Mouse (Mus musculus) frontal cortex, postnatal 36 days (tissue): Measurements from ENCODE around the gene Doxl2.
A peak's percentile ranks its signal among the peaks of the same experiment; 100 is the strongest.

ENCODE experiments used
- DNase-seq, 2 experiments: peaks; one replicate each; pipeline ENCODE4 v3.0.0; 2022; ENCODE audit warnings: low spot score in 2 of 2

The Doxl2 gene

GRCm38 (mm10) chr6:49009665-49010064, 34.9 kb downstream of the Doxl2 start:
- DNase-seq: no peak

- no peak for DNase-seq
Measured at GRCm38 (mm10) chr6:49011191-49011590, 36.4 kb downstream of the Doxl2 start.

- no peak for DNase-seq
Measured at GRCm38 (mm10) chr6:49013023-49013422, 38.3 kb downstream of the Doxl2 start.

GRCm38 (mm10) chr6:49013458-49013857, 38.7 kb downstream of the Doxl2 start:
- no peak for DNase-seq

- DNase-seq: no peak
Measured at GRCm38 (mm10) chr6:49017150-49017549, 42.4 kb downstream of the Doxl2 start.

GRCm38 (mm10) chr6:49019341-49019740, 44.6 kb downstream of the Doxl2 start:
- DNase-seq: no peak

- DNase-seq: peak; percentile 51 to 68
Measured at GRCm38 (mm10) chr6:49021141-49022012, 46.6 kb downstream of the Doxl2 start.

GRCm38 (mm10) chr6:49022384-49022783, 47.6 kb downstream of the Doxl2 start:
- no peak for DNase-seq

- DNase-seq: no peak
Measured at GRCm38 (mm10) chr6:49023315-49023714, 48.6 kb downstream of the Doxl2 start.

GRCm38 (mm10) chr6:49025290-49025689, 50.5 kb downstream of the Doxl2 start:
- DNase-seq: no peak

GRCm38 (mm10) chr6:49026496-49026895, 51.7 kb downstream of the Doxl2 start:
- DNase-seq: no peak

- DNase-seq: no peak
Measured at GRCm38 (mm10) chr6:49028019-49028418, 53.3 kb downstream of the Doxl2 start.
